Mouse (Mus musculus): Measurements from ENCODE around the gene Trmt5. TPM values are rescaled to one million over a fixed set of nuclear protein-coding genes. Genes with fewer than 3 reads are reported as not detected.

Trmt5 gene
- total and polyA plus RNA-seq, 3 experiments: 2.1 to 74.6 (median 70.6) TPM

DNA sequence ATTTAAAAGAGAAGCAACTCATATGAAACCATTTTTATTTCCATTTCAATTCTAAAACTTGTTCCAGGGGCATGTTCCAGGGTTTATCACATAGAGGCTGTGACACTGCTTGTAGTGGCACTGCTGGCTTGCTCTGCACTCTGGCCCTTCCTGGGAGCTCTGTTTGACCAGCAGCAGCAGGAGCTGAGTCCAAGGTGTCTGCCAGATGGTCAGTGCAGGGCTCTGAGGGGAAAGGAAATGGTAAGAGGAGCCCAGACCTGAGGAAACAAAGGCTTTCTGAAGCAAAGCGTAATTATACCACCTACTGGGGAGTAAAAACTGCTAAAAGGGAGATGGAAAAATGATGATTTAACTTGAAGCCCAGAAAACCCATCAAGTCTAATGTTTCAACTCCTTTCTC, 18.0 kb downstream of the Trmt5 start:
- ATAC-seq (ENCODE audit: extremely low read depth, insufficient number of reproducible peaks, low FRiP score, poor library complexity, severe bottlenecking) (no peak), DNase-seq (ENCODE audit: low spot score) (no peak)
- no peak overlapping the region for H3K4me3 ChIP-seq (ENCODE audit: low read depth, low read length)
- no peak for TF ChIP-seq POLR2AphosphoS5 (IDR thresholded peaks at IDR 0.05; ENCODE audit: insufficient replicate concordance, low read depth, low read length)
- TF ChIP-seq GATA1 (IDR thresholded peaks at IDR 0.05; ENCODE audit: borderline replicate concordance, low read length): no peak
- no peak for TF ChIP-seq TAL1 (conservative IDR thresholded peaks at IDR 0.05; ENCODE audit: low read depth, low read length)
- no peak for TF ChIP-seq GATA2 (IDR thresholded peaks at IDR 0.05; ENCODE audit: borderline replicate concordance, low read depth, low read length)
- no peak for TF ChIP-seq CTCF (IDR thresholded peaks at IDR 0.05; ENCODE audit: low read depth, low read length)
- no peaks in the 10 kb centered on the region for H3K27me3 ChIP-seq (ENCODE audit: insufficient read depth, low read length)
- H3K9me3 ChIP-seq (replicated peaks): no peaks in the 10 kb centered on the region
- no peaks in the 10 kb centered on the region for H3K4me1 ChIP-seq (ENCODE audit: insufficient read depth, low read depth, low read length)
- peaks cover 30% of the 10 kb centered on the region for H3K36me3 ChIP-seq (replicated peaks)

DNA sequence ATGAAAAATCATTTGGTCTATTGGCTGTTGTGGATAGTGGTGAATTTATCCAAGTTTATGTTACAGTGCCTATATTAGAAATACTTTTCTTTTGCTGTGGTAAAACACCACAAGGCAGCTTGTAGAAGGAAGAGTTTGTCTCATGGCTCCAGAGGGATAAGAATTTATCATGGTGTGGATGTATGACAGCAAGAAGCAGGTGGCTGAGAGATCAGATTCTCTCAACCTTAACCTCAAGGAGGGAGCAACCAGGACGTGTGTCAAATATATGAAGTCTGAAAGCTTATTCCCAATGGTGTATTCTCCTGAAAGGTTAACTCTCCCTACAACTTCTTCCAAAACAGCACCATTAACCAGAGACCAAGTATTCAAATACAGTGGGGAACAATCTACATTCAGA, 19.9 kb downstream of the Trmt5 start:
- Histone ChIP-seq H3K27me3 (ENCODE audit: insufficient read depth, low read length) (no peaks in the 10 kb centered on the region), H3K9me3 (replicated peaks) (peaks cover 7% of the 10 kb centered on the region; the same call in 1 of the 2 replicates), H3K4me1 (ENCODE audit: insufficient read depth, low read depth, low read length) (no peaks in the 10 kb centered on the region), H3K4me3 (ENCODE audit: low read depth, low read length) (no peak overlapping the region), H3K36me3 (replicated peaks) (peaks cover 18% of the 10 kb centered on the region)
- no peak for ATAC-seq (ENCODE audit: extremely low read depth, insufficient number of reproducible peaks, low FRiP score, poor library complexity, severe bottlenecking)
- no peak for DNase-seq (ENCODE audit: low spot score)
- no peak for TF ChIP-seq TAL1 (conservative IDR thresholded peaks at IDR 0.05; ENCODE audit: low read depth, low read length)
- no peak for TF ChIP-seq CTCF (IDR thresholded peaks at IDR 0.05; ENCODE audit: low read depth, low read length)
- no peak for TF ChIP-seq GATA1 (IDR thresholded peaks at IDR 0.05; ENCODE audit: borderline replicate concordance, low read length)
- no peak for TF ChIP-seq POLR2AphosphoS5 (IDR thresholded peaks at IDR 0.05; ENCODE audit: insufficient replicate concordance, low read depth, low read length)
- no peak for TF ChIP-seq GATA2 (IDR thresholded peaks at IDR 0.05; ENCODE audit: borderline replicate concordance, low read depth, low read length)

DNA sequence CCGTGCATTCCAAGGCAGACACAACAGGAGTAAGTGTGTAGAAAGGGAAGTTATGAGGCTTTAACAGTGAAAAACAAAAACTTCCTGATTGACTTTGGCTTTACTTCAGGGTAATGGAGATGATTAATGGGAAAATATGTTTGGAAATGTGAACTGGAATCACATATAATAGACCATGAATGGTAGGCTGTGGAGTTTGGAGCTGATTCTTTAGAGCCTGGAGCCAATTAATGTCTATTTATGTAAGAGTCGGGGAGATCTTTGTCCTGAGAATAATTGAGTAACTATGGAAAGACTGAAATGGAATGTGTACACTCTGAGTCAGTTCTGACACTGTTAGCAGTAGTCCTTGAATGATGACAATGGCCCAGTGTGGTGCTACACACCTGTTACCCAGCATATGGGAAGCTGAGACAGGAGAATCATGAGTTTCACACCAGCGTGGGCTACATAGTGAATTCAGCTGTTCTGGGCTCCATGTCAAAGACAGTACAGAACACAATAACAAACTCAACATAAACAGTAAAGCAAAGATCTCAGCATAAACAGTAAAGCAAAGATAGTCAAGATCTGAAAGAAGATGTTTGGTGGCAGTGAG, 21.0 kb downstream of the Trmt5 start:
- Histone ChIP-seq H3K9me3 (replicated peaks) (peaks cover 7% of the 10 kb centered on the region; the same call in 1 of the 2 replicates), H3K27me3 (ENCODE audit: insufficient read depth, low read length) (no peaks in the 10 kb centered on the region), H3K4me3 (ENCODE audit: low read depth, low read length) (no peak overlapping the region), H3K36me3 (replicated peaks) (peaks cover 16% of the 10 kb centered on the region), H3K4me1 (ENCODE audit: insufficient read depth, low read depth, low read length) (no peaks in the 10 kb centered on the region)
- TF ChIP-seq POLR2AphosphoS5 (IDR thresholded peaks at IDR 0.05; ENCODE audit: insufficient replicate concordance, low read depth, low read length) (no peak), GATA2 (IDR thresholded peaks at IDR 0.05; ENCODE audit: borderline replicate concordance, low read depth, low read length) (no peak), GATA1 (IDR thresholded peaks at IDR 0.05; ENCODE audit: borderline replicate concordance, low read length) (no peak), CTCF (IDR thresholded peaks at IDR 0.05; ENCODE audit: low read depth, low read length) (no peak), TAL1 (conservative IDR thresholded peaks at IDR 0.05; ENCODE audit: low read depth, low read length) (no peak)
- ATAC-seq (ENCODE audit: extremely low read depth, insufficient number of reproducible peaks, low FRiP score, poor library complexity, severe bottlenecking) (no peak), DNase-seq (ENCODE audit: low spot score) (no peak)

DNA sequence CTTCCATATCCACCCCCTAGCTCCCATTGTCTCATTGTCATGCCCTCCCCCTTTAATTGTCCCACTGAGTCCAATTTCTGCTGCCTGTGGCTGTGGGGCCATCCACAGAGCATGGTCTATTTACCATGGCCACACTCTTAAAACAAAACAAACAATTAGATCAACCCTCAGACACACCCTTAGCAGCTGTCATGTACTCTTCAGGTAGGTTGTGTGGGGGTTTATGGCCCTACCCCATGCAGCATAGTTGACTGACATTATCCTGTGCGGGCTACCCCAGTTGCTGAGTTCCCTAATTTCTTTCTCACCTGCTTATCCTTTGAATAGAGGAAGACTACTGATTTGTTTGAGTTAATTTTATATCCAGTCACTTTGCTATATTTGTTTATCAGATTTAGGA, 26.2 kb downstream of the Trmt5 start:
- no peaks in the 10 kb centered on the region for H3K27me3 ChIP-seq (ENCODE audit: insufficient read depth, low read length)
- TF ChIP-seq GATA2 (IDR thresholded peaks at IDR 0.05; ENCODE audit: borderline replicate concordance, low read depth, low read length): no peak
- TF ChIP-seq GATA1 (IDR thresholded peaks at IDR 0.05; ENCODE audit: borderline replicate concordance, low read length): no peak
- no peak for TF ChIP-seq CTCF (IDR thresholded peaks at IDR 0.05; ENCODE audit: low read depth, low read length)
- no peak for TF ChIP-seq TAL1 (conservative IDR thresholded peaks at IDR 0.05; ENCODE audit: low read depth, low read length)
- no peak for TF ChIP-seq POLR2AphosphoS5 (IDR thresholded peaks at IDR 0.05; ENCODE audit: insufficient replicate concordance, low read depth, low read length)

DNA sequence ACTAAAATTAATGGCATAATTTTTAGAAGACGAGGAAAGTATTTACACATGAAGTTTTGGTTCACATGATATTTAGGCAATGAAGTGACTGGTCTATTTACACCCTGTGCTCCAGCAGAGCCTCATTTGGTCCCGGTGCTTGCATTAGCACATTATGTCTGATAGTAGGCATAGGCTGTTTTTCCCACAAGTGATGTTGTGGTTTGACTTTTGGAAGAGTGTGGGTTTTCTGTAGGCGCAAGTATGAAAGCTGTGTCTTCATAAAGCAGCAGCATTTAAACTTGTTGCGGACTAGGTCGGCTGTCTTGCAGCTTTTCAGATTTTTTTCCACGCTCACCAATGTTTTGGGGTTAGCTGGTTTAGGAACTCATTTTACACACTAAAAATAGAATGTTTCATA, 27.2 kb downstream of the Trmt5 start:
- H3K9me3 ChIP-seq (replicated peaks): peaks cover 7% of the 10 kb centered on the region; the same call in 1 of the 2 replicates
- peaks cover 21% of the 10 kb centered on the region for H3K36me3 ChIP-seq (replicated peaks)
- H3K27me3 ChIP-seq (ENCODE audit: insufficient read depth, low read length): no peaks in the 10 kb centered on the region
- ATAC-seq (ENCODE audit: extremely low read depth, insufficient number of reproducible peaks, low FRiP score, poor library complexity, severe bottlenecking): no peak
- H3K4me1 ChIP-seq (ENCODE audit: insufficient read depth, low read depth, low read length): no peaks in the 10 kb centered on the region
- TF ChIP-seq TAL1 (conservative IDR thresholded peaks at IDR 0.05; ENCODE audit: low read depth, low read length) (no peak), CTCF (IDR thresholded peaks at IDR 0.05; ENCODE audit: low read depth, low read length) (no peak), POLR2AphosphoS5 (IDR thresholded peaks at IDR 0.05; ENCODE audit: insufficient replicate concordance, low read depth, low read length) (no peak), GATA2 (IDR thresholded peaks at IDR 0.05; ENCODE audit: borderline replicate concordance, low read depth, low read length) (no peak), GATA1 (IDR thresholded peaks at IDR 0.05; ENCODE audit: borderline replicate concordance, low read length) (no peak)
- DNase-seq (ENCODE audit: low spot score): no peak
- H3K4me3 ChIP-seq (ENCODE audit: low read depth, low read length): no peak overlapping the region

More for the DNA sequence above, 26.2 kb downstream of the Trmt5 start:
- Histone ChIP-seq H3K4me1 (ENCODE audit: insufficient read depth, low read depth, low read length) (no peaks in the 10 kb centered on the region), H3K4me3 (ENCODE audit: low read depth, low read length) (no peak overlapping the region), H3K9me3 (replicated peaks) (peaks cover 7% of the 10 kb centered on the region; the same call in 1 of the 2 replicates), H3K36me3 (replicated peaks) (peaks cover 22% of the 10 kb centered on the region)
- no peak for ATAC-seq (ENCODE audit: extremely low read depth, insufficient number of reproducible peaks, low FRiP score, poor library complexity, severe bottlenecking)
- DNase-seq (ENCODE audit: low spot score): no peak

DNA sequence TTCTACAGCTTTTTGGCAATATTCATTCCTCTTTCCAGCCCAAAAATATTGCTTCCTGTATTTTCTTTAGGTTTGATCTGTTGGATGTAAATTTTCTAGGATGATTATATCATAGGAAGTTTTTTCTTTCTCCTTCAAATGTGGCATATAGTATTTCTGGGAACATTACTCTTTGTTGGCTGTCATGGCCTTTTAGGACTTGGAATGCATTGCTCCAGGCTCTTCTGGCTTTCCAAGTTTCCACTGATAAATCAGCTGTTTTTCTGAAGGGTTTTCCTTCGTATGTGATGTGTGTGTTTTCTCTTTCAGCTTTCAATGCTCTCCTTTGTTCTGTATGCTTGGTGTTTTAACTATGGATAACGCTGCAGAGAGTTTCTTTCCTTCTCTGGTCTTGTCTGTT, 31.5 kb downstream of the Trmt5 start:
- Histone ChIP-seq H3K27me3 (ENCODE audit: insufficient read depth, low read length) (no peaks in the 10 kb centered on the region), H3K36me3 (replicated peaks) (peaks cover 19% of the 10 kb centered on the region), H3K9me3 (replicated peaks) (no peaks in the 10 kb centered on the region), H3K4me3 (ENCODE audit: low read depth, low read length) (no peak overlapping the region), H3K4me1 (ENCODE audit: insufficient read depth, low read depth, low read length) (no peaks in the 10 kb centered on the region)
- DNase-seq (ENCODE audit: low spot score) (no peak), ATAC-seq (ENCODE audit: extremely low read depth, insufficient number of reproducible peaks, low FRiP score, poor library complexity, severe bottlenecking) (no peak)
- TF ChIP-seq TAL1 (conservative IDR thresholded peaks at IDR 0.05; ENCODE audit: low read depth, low read length) (no peak), GATA2 (IDR thresholded peaks at IDR 0.05; ENCODE audit: borderline replicate concordance, low read depth, low read length) (no peak), GATA1 (IDR thresholded peaks at IDR 0.05; ENCODE audit: borderline replicate concordance, low read length) (no peak), CTCF (IDR thresholded peaks at IDR 0.05; ENCODE audit: low read depth, low read length) (no peak), POLR2AphosphoS5 (IDR thresholded peaks at IDR 0.05; ENCODE audit: insufficient replicate concordance, low read depth, low read length) (no peak)

All from G1E (cell line).